Mouse (Mus musculus) heart, embryonic 11.5 days (tissue): Measurements from ENCODE around the gene Pin1rt1. TPM values are rescaled to one million over a fixed set of nuclear protein-coding genes. Genes with fewer than 3 reads are reported as not detected.

Source experiments
- ATAC-seq: fragments of 200-750 bp; cut with Nextera tagmentation; replicated peaks from 2 replicates; pipeline ENCODE4 v1.8.0; 2017; ENCODE audit warnings: moderate library complexity; ENCODE audit not compliant: insufficient number of reproducible peaks, low FRiP score, low TSS enrichment
- H3K27ac ChIP-seq: fragments of 300-500 bp; sonication (generic); 2 replicates; pipeline ENCODE4 v1.5.1; 2014; ENCODE audit warnings: mild to moderate bottlenecking, low read depth, low read length
- H3K27me3 ChIP-seq: fragments of 300-500 bp; sonication (generic); 2 replicates; pipeline ENCODE4 v1.6.1; 2014; ENCODE audit warnings: mild to moderate bottlenecking, low read length, mixed read lengths; ENCODE audit not compliant: control insufficient read depth, insufficient read depth
- H3K36me3 ChIP-seq: fragments of 300-500 bp; sonication (generic); 2 replicates; pipeline ENCODE4 v1.6.1; 2014; ENCODE audit warnings: mild to moderate bottlenecking, low read length, moderate library complexity, mixed read lengths; ENCODE audit not compliant: control insufficient read depth, insufficient read depth
- H3K4me1 ChIP-seq: fragments of 300-500 bp; sonication (generic); 2 replicates; pipeline ENCODE4 v1.6.1; 2014; ENCODE audit warnings: low read length; ENCODE audit not compliant: control insufficient read depth, insufficient read depth
- H3K4me2 ChIP-seq: fragments of 300-500 bp; sonication (generic); 2 replicates; pipeline ENCODE4 v1.6.1; 2014; ENCODE audit warnings: mild to moderate bottlenecking, moderate library complexity
- H3K4me3 ChIP-seq: fragments of 300-500 bp; sonication (generic); 2 replicates; pipeline ENCODE4 v1.5.1; 2014; ENCODE audit warnings: low read depth, low read length
- H3K9ac ChIP-seq: fragments of 300-500 bp; sonication (generic); 2 replicates; pipeline ENCODE4 v1.6.1; 2014; ENCODE audit warnings: mild to moderate bottlenecking, low read depth, low read length, moderate library complexity
- H3K9me3 ChIP-seq: fragments of 300-500 bp; sonication (generic); replicated peaks from 2 replicates; pipeline ENCODE4 v1.6.1; 2016; ENCODE audit warnings: low read length; ENCODE audit not compliant: control insufficient read depth
- WGBS: fragments of 180-500 bp; shearing (Covaris S2); extraction: QIAGEN DNeasy Blood & Tissue Kit; methylation state at CpG from one replicate; pipeline ENCODE4 v1.1.7; 2014; ENCODE audit not compliant: insufficient replicate concordance; 5-methylcytosine and 5-hydroxymethylcytosine counted together
- polyA plus RNA-seq: library from polyadenylated mRNA; unstranded; fragments of >200 nt; fragmentation: Nextera tagmentation; extraction: Ambion mirVana; gene quantifications from 2 replicates; pipeline ENCODE4 v1.2.1, GENCODE M21; 2014

Gene Pin1rt1
- polyA plus RNA-seq, 1 experiment from 2014 or later = not detected

GRCm38 (mm10) chr2:104704355-104704754 lies 11.8 kb downstream of the Pin1rt1 start:
- Histone ChIP-seq H3K4me3 (no peak overlapping the region), H3K27me3 (no peaks in the 10 kb centered on the region), H3K4me1 (no peaks in the 10 kb centered on the region), H3K4me2 (no peak overlapping the region), H3K27ac (no peak overlapping the region), H3K9me3 (no peaks in the 10 kb centered on the region), H3K36me3 (no peaks in the 10 kb centered on the region), H3K9ac (no peak overlapping the region)
- no peak for ATAC-seq
- 72% methylated on average over 3 of the region's 3 CpGs for WGBS

- H3K36me3 ChIP-seq = no peaks in the 10 kb centered on the region
- H3K27ac ChIP-seq = no peak overlapping the region
- WGBS = 68% methylated on average over 3 of the region's 3 CpGs
- ATAC-seq = no peak
- H3K4me1 ChIP-seq = no peaks in the 10 kb centered on the region
- no peak overlapping the region for H3K4me3 ChIP-seq
- H3K9ac ChIP-seq = no peak overlapping the region
- no peaks in the 10 kb centered on the region for H3K27me3 ChIP-seq
- H3K4me2 ChIP-seq = no peak overlapping the region
- no peaks in the 10 kb centered on the region for H3K9me3 ChIP-seq
Measured at GRCm38 (mm10) chr2:104703158-104703557, 13.0 kb downstream of the Pin1rt1 start.

GRCm38 (mm10) chr2:104699659-104700058 lies 16.5 kb downstream of the Pin1rt1 start:
- 81% methylated on average over 11 of the region's 11 CpGs for WGBS
- Histone ChIP-seq H3K27me3 (no peaks in the 10 kb centered on the region), H3K4me1 (no peaks in the 10 kb centered on the region), H3K4me3 (no peak overlapping the region), H3K27ac (no peak overlapping the region), H3K4me2 (no peak overlapping the region), H3K36me3 (no peaks in the 10 kb centered on the region), H3K9me3 (no peaks in the 10 kb centered on the region), H3K9ac (no peak overlapping the region)
- ATAC-seq = no peak

GRCm38 (mm10) chr2:104692551-104692950 lies 23.6 kb downstream of the Pin1rt1 start:
- WGBS = 47% methylated on average over 2 of the region's 2 CpGs
- Histone ChIP-seq H3K4me3 (no peak overlapping the region), H3K4me2 (no peak overlapping the region), H3K36me3 (no peaks in the 10 kb centered on the region), H3K9me3 (no peaks in the 10 kb centered on the region), H3K9ac (no peak overlapping the region), H3K4me1 (no peaks in the 10 kb centered on the region), H3K27me3 (no peaks in the 10 kb centered on the region), H3K27ac (no peak overlapping the region)
- no peak for ATAC-seq

- Histone ChIP-seq H3K27ac (no peak overlapping the region), H3K4me2 (no peak overlapping the region), H3K9me3 (no peaks in the 10 kb centered on the region), H3K4me3 (no peak overlapping the region), H3K9ac (no peak overlapping the region), H3K36me3 (no peaks in the 10 kb centered on the region), H3K27me3 (no peaks in the 10 kb centered on the region), H3K4me1 (no peaks in the 10 kb centered on the region)
- no peak for ATAC-seq
- WGBS = 73% methylated on average over 4 of the region's 4 CpGs
Measured at GRCm38 (mm10) chr2:104690720-104691119, 25.5 kb downstream of the Pin1rt1 start.

GRCm38 (mm10) chr2:104688724-104689123 lies 27.5 kb downstream of the Pin1rt1 start:
- H3K27me3 ChIP-seq = no peaks in the 10 kb centered on the region
- no peak for ATAC-seq
- H3K36me3 ChIP-seq = peaks cover 3% of the 10 kb centered on the region; the same call in 1 of the 2 replicates
- H3K4me3 ChIP-seq = no peak overlapping the region
- no peak overlapping the region for H3K27ac ChIP-seq
- no peak overlapping the region for H3K9ac ChIP-seq
- WGBS = 74% methylated on average over 8 of the region's 8 CpGs
- H3K4me2 ChIP-seq = no peak overlapping the region
- no peaks in the 10 kb centered on the region for H3K9me3 ChIP-seq
- no peaks in the 10 kb centered on the region for H3K4me1 ChIP-seq

- ATAC-seq = no peak
- H3K36me3 ChIP-seq = peaks cover 3% of the 10 kb centered on the region; the same call in 1 of the 2 replicates
- H3K4me2 ChIP-seq = no peak overlapping the region
- H3K4me1 ChIP-seq = no peaks in the 10 kb centered on the region
- H3K9ac ChIP-seq = no peak overlapping the region
- no peak overlapping the region for H3K27ac ChIP-seq
- H3K4me3 ChIP-seq = no peak overlapping the region
- no peaks in the 10 kb centered on the region for H3K27me3 ChIP-seq
- WGBS = 63% methylated on average over 3 of the region's 3 CpGs
- no peaks in the 10 kb centered on the region for H3K9me3 ChIP-seq
Measured at GRCm38 (mm10) chr2:104688321-104688720, 27.9 kb downstream of the Pin1rt1 start.

GRCm38 (mm10) chr2:104687261-104687660 lies 28.9 kb downstream of the Pin1rt1 start:
- H3K27ac ChIP-seq = no peak overlapping the region
- WGBS = 58% methylated on average over 3 of the region's 3 CpGs
- no peaks in the 10 kb centered on the region for H3K27me3 ChIP-seq
- H3K4me2 ChIP-seq = no peak overlapping the region
- H3K9ac ChIP-seq = no peak overlapping the region
- H3K9me3 ChIP-seq = no peaks in the 10 kb centered on the region
- H3K4me1 ChIP-seq = no peaks in the 10 kb centered on the region
- H3K4me3 ChIP-seq = no peak overlapping the region
- H3K36me3 ChIP-seq = peaks cover 3% of the 10 kb centered on the region; the same call in 1 of the 2 replicates
- no peak for ATAC-seq

- Histone ChIP-seq H3K27me3 (no peaks in the 10 kb centered on the region), H3K9ac (no peak overlapping the region), H3K4me1 (no peaks in the 10 kb centered on the region), H3K27ac (no peak overlapping the region), H3K36me3 (peaks cover 3% of the 10 kb centered on the region; the same call in 1 of the 2 replicates), H3K4me2 (peak overlapping the region; percentile 29; the same call in 1 of the 2 replicates), H3K4me3 (no peak overlapping the region), H3K9me3 (no peaks in the 10 kb centered on the region)
- ATAC-seq = peak; percentile 80
- WGBS = 6% methylated on average over 13 of the region's 13 CpGs
Measured at GRCm38 (mm10) chr2:104685418-104685817, 30.8 kb downstream of the Pin1rt1 start.
